Mouse (Mus musculus) erythroblast, embryonic 14.5 days (primary cell): ENCODE data around the gene Eif4e1b.

Source experiments
- GATA1 ChIP-seq: IDR thresholded peaks from 2 replicates; pipeline ENCODE4 v1.6.1; 2012; ENCODE audit warnings: low read length, inconsistent platforms, mixed read lengths
- TAL1 ChIP-seq: IDR thresholded peaks from 3 replicates; pipeline ENCODE4 v1.6.1; 2012; ENCODE audit warnings: low read length, inconsistent platforms, mixed read lengths

GRCm38 (mm10) chr13:54837061-54837460 lies 53.3 kb downstream of the Eif4e1b start:
- TF ChIP-seq GATA1 (no peak), TAL1 (no peak)
